Mouse (Mus musculus) right cerebral cortex, postnatal 25 days (tissue): ENCODE data around the gene Ttc28.

Experiments
- DNase-seq: peaks from one replicate; pipeline ENCODE4 v3.0.0; 2022

The Ttc28 gene

DNA sequence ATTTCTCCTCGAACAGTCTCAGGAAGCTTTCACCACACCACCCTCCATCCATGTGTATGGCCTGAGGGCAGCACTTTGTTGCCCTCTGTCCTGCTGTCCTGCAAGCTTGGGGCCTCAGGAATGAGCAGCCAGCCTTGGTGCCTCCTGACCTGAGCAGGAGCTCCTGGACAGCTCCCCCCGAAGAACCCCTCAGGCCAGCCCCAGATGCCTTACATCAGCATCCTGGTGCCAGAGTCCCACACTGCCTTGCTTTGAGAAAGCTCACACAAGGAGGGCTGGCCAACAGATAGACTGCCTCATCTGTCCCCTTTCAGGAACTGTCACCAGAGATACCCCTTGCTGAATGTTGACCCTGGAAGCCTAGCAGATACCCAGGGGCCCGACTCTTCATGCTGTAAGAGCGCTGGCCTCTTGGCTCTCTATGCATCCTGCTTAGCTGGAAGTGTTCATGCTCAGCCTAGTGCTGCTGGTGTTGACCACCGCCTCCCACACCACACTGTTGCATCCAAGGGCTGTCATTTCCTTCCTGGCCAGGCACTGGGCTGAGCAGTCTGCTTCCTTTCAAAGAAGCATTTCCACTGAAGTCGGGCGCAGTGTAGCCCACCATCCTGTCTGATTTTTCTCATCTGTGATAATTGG is 259.4 kb downstream of the Ttc28 start:
- DNase-seq, result no peak

DNA sequence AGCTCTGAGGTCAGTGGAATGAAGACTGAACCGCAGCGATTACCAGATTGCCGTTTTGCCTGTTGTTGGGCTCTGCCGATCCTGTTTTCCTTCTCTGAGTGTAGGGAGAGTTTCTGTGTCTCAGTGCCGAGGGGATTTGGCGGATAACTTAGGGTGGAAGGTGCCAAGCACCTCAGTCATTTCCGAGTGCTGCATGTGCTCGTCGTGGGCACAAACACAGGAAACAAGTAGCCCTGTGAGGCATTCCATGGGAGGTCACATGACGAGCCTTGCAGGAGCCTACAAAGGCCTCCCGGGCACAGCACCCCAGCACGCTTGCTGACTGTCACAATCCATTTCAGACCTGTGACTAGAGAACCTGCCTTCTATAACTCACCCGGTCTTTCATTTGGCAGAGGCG is 260.0 kb downstream of the Ttc28 start:
- no peak for DNase-seq

DNA sequence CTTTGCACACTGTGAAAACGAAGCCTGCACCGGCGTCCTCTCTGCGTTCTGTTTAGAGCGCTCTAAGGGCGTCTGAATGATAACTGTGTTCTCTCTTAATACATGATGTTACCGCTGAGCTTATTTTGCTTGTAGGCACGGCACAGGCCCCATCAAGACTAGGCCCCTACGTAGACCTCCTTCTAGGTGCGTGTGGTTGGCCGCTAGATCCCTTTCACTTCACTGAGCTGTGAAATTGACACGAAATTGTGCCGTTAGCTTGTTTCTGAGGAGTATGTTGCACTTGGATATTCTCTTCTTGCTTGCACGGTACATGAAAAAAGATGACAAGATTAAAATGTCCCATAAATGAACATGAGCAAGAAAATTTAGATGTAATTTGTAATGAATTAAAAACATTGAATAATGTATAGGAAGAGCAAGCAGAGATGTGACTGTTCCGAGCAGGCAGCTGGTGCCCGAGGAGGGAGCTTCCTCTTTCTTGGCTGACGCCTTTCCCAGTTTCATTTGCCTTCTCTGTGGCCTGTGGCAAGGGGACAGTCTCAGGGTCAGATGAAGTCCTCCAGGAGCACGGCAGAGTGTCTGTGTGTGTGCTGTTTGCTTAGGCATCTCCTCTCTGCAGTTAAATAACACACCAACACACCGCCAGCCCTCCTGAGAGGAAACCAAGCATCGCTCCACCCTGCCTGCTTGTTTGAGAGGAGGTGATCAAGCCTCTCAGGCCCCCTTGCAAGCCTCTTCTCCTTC is 261.7 kb downstream of the Ttc28 start:
- DNase-seq, result no peak

GRCm38 (mm10) chr5:111142837-111143236 is 263.2 kb downstream of the Ttc28 start:
- DNase-seq, result no peak

- DNase-seq, result no peak
Measured at GRCm38 (mm10) chr5:111144411-111144810, 264.8 kb downstream of the Ttc28 start.

- DNase-seq, result no peak
Measured at GRCm38 (mm10) chr5:111150581-111150980, 271.0 kb downstream of the Ttc28 start.

DNA sequence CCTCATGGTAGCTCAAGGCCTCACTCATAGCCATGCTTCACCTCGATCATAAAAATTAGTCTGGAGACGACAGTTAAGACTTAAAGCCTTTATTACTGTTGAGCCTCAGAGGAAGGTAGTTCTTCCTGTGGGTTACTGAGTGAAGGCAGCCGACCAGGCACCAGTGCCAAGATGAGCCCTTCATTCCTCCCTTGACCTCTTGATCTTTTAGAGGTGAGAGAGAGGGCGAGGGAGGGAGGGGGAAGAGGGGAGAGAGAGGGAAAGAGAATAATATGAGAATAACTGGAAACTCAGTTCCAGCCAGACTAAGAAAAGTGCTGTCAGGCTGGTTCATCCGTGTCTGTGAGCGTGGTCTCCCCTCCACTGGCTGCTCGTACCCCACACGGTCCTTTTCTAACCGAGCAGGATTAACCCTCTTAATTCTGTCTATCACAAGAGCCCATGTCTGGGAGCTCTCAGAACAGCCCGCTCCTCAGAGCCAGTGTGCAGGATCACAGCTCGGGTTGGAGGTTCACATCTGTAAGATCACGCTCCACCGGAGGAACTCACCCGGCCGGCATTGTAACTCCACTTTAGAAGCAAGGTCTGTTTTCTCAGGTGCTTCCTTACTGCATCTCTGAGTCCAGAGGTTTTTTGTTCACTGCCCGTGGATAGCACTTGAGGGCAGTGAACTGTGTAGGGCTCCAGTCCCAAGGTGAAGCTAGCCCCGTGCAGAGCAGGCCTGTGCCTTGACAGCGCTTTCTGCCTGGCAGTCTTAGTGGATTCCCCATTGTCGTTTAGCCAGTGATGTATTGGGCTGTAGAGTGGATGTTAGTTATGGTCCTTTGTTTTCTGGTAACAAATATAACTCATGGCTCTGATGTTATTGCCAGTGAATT is 272.5 kb downstream of the Ttc28 start:
- DNase-seq, result no peak

DNA sequence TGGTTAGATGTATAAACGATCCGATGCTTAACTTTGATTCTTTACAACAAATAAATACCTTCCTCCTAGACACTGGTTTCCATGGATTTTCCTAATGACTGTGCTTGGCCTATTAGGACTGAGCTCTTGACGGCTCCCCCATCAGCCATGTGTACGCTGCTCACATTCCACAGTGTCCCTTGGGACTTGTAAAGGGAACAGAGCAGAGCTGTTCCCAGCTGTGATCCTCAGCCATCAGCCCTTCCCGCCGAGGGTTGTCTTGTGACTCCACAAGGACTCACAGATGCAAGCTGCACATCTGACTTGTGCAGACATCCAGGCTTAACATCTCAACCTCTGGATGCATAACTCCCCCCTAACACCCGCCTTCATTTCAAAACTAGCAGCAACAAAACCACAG is 275.0 kb downstream of the Ttc28 start:
- DNase-seq, result no peak

GRCm38 (mm10) chr5:111155271-111155670 is 275.7 kb downstream of the Ttc28 start:
- no peak for DNase-seq

DNA sequence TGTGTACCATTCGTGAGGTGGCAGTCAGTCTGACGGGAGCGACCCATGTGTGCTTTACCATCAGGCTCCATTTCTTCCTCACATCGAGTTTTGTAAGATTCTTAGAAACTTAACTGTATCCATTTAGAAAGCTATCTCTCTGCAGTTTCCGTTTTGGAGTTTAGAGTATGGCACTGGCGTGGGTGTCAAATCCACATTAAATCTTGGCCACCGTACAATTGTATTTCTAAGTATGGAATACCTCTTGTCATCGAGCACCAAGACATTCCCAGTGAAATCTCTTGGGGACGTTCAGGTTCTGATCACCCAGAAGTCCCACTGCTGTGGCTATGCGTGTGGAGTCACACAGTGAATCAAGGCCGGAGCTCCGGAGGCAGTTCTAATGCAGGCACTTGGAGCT is 276.3 kb downstream of the Ttc28 start:
- no peak for DNase-seq

DNA sequence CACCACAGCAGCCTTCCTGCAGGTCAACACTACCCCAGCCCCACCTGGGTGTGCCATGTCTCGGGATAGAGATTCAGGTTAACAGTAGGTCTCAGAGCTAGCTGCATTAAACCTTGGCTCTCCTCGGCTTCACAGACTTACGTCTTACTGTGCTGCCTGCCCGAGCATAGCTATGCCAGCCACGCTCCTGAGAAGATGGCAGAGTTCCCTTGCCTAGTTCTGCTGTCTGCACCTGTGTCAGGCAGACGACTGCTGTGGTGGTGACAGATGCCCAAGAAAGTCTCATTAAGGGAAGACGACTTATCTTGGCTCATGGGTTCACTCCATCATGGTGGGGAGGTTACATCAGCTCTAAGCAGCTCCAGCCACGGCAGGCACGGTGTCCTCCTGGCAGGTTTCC is 278.7 kb downstream of the Ttc28 start:
- DNase-seq, result no peak

DNA sequence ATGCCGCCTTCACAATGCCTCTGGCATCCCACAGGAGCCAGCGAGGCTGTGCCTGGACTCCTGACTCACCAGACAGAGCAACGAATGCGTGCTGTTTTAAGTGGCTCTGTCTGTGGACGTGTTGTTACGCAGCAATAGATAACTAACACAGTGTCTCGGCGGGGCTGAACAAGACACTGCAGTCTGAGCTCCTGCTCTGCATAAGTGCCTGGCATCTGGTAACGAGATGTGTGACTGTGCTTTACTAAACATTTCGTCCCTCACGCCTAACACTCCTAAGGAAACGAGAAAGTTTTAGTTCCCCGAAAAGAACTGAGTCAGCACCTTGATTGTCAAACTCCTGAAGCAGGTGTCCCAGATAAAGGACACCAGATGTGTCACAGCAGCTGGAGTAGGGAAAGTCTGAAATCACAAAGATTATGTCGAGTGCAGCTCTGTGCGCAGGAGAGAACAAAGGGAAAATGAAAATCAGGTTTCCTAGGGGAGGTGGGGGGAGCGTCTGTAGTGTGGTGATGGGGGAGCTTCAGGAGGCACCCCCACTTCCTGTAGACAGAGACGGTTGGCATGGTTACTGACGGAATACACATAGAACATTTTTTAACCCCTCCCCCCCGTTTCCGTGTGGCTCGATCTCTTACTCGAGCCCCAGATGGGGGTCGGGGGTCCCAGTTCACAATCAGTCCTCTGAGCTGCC is 280.2 kb downstream of the Ttc28 start:
- DNase-seq, result no peak

GRCm38 (mm10) chr5:111161146-111161930 is 281.7 kb downstream of the Ttc28 start:
- no peak for DNase-seq

- no peak for DNase-seq
Measured at GRCm38 (mm10) chr5:111162857-111163256, 283.3 kb downstream of the Ttc28 start.

DNA sequence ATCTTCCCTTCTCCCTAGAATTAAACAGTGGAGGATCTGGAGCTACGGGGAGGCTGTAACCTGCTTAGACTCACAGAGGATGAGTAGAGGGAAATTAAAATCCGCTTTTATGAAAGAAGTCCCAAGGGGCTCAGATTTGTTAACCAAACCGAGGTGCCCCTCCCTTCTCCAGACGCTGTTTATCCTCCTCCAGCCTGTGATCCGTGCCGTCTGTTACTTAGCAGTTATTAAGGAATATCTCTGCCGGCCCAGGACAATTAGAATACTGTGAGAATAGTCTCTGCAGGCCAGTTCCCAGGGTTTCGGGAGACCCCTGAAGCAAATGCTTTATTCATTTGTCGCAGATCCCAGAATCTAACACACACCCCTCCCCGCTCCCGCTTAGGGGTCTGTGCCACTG is 283.8 kb downstream of the Ttc28 start:
- no peak for DNase-seq

GRCm38 (mm10) chr5:111164348-111164920 is 284.8 kb downstream of the Ttc28 start:
- DNase-seq, result no peak

- DNase-seq, result no peak
Measured at GRCm38 (mm10) chr5:111170383-111170782, 290.8 kb downstream of the Ttc28 start.

- DNase-seq, result no peak
Measured at GRCm38 (mm10) chr5:111175410-111175809, 295.8 kb downstream of the Ttc28 start.

DNA sequence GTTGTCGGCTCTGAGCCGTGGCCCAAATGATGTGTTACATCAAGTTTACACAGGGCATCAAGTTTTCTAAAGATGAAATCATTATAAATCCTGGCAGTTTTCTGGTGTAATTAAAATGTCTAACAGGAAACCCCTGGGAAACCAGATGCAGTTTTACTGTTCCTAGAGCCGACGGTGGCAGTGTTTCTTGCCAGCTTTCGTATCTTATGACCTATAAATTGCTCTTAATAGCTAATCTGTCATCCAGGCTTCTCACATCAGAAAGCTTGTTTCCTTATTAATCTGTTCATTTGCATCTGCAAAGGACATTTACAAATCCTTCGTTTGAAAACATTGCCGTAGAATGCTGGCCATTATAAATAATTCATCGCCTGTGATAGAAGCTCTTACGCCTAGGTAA is 296.2 kb downstream of the Ttc28 start:
- no peak for DNase-seq

- no peak for DNase-seq
Measured at GRCm38 (mm10) chr5:111176441-111176840, 296.8 kb downstream of the Ttc28 start.

DNA sequence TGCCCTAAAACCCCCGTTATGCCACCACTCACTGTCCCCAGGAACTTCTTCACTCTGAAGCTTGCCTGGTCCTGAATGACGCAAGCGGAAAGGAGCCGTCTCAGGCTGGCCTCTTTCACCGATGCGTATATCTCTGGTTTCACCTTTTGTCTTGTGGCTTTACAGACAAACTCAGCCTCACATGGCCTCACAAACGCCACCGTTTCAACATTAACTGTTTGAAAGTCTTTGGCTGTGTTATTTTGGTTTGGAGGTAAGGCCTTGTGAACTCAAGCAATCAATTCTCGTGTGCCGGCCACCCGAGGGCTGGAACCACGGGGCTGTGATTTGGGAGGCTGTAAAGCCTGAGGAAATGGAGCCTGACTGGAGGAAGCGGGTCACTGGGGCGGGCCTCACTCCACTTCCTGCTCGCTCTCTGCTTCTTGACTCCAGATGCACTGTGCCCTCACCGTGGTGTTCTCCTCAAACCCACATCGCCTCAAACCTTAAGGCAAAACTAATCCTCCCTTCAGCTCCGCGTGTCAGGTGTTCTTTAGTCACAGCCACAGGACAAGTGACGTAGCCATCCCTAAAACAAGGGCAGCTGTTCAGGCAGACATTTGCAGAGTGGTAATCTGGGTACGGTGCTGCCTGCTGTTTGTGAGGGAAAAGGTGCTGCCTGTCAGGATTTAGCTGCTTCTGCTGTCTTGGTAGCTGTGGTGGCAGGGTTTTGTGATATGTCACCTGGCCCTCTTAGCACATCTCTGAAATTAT is 298.9 kb downstream of the Ttc28 start:
- DNase-seq, result no peak
